Mouse (Mus musculus): Measurements from ENCODE around the gene Lage3. TPM values are rescaled to one million over a fixed set of nuclear protein-coding genes. Genes with fewer than 3 reads are reported as not detected.

Gene Lage3
- total RNA-seq, 2 experiments from 2014 or later = 16.0 to 53.3 TPM

Other genes with a start within 250 kb of the Lage3 start
- not detected in 2 replicates for gene Opn1mw, start 226.2 kb downstream of the Lage3 start, total RNA-seq (2015)
- not detected in 2 replicates for gene Opn1mw, start 226.2 kb downstream of the Lage3 start, total RNA-seq (2017)
- gene Mecp2, start 218.3 kb downstream of the Lage3 start, total RNA-seq (2015) = 15.2 and 16.4 TPM in 2 replicates
- 16.9 and 17.7 TPM in 2 replicates for gene Mecp2, start 218.3 kb downstream of the Lage3 start, total RNA-seq (2017)
- gene Tex28, start 185.8 kb downstream of the Lage3 start, total RNA-seq (2015) = not detected in 2 replicates
- gene Tex28, start 185.8 kb downstream of the Lage3 start, total RNA-seq (2017) = not detected in 2 replicates
- not detected in 2 replicates for gene Tktl1, start 176.4 kb downstream of the Lage3 start, total RNA-seq (2015)
- gene Tktl1, start 176.4 kb downstream of the Lage3 start, total RNA-seq (2017) = not detected in 2 replicates
- 614 and 619 TPM in 2 replicates for gene Flna, start 103.8 kb downstream of the Lage3 start, total RNA-seq (2015)
- gene Flna, start 103.8 kb downstream of the Lage3 start, total RNA-seq (2017) = 2,027 and 2,122 TPM in 2 replicates
- gene Emd, start 98.9 kb downstream of the Lage3 start, total RNA-seq (2015) = 89.4 and 95.2 TPM in 2 replicates
- gene Emd, start 98.9 kb downstream of the Lage3 start, total RNA-seq (2017) = 73.3 and 99.8 TPM in 2 replicates
- gene Rpl10, start 82.8 kb downstream of the Lage3 start, total RNA-seq (2015) = 2,650 and 3,055 TPM in 2 replicates
- 1,311 and 1,465 TPM in 2 replicates for gene Rpl10, start 82.8 kb downstream of the Lage3 start, total RNA-seq (2017)
- gene Taz, start 71.7 kb downstream of the Lage3 start, total RNA-seq (2015) = 45.2 and 49.3 TPM in 2 replicates
- gene Taz, start 71.7 kb downstream of the Lage3 start, total RNA-seq (2017) = 28.1 and 33.1 TPM in 2 replicates
- gene Dnase1l1, start 71.3 kb downstream of the Lage3 start, total RNA-seq (2015) = 105 and 116 TPM in 2 replicates
- 63.8 and 69.1 TPM in 2 replicates for gene Dnase1l1, start 71.3 kb downstream of the Lage3 start, total RNA-seq (2017)
- 229 and 231 TPM in 2 replicates for gene Atp6ap1, start 56.5 kb downstream of the Lage3 start, total RNA-seq (2015)
- gene Atp6ap1, start 56.5 kb downstream of the Lage3 start, total RNA-seq (2017) = 218 and 254 TPM in 2 replicates
- 133 and 170 TPM in 2 replicates for gene Gdi1, start 48.6 kb downstream of the Lage3 start, total RNA-seq (2015)
- 44.6 and 70.5 TPM in 2 replicates for gene Gdi1, start 48.6 kb downstream of the Lage3 start, total RNA-seq (2017)
- gene Fam50a, start 40.6 kb downstream of the Lage3 start, total RNA-seq (2015) = 43.2 and 51.5 TPM in 2 replicates
- gene Fam50a, start 40.6 kb downstream of the Lage3 start, total RNA-seq (2017) = 42.8 and 63.1 TPM in 2 replicates
- gene Plxna3, start 24.6 kb downstream of the Lage3 start, total RNA-seq (2015) = 0.09 and 0.50 TPM in 2 replicates
- 0.57 and 0.70 TPM in 2 replicates for gene Plxna3, start 24.6 kb downstream of the Lage3 start, total RNA-seq (2017)
- 27.0 and 32.0 TPM in 2 replicates for gene Ubl4a, start 19.6 kb upstream of the Lage3 start, total RNA-seq (2015)
- 11.5 and 13.1 TPM in 2 replicates for gene Ubl4a, start 19.6 kb upstream of the Lage3 start, total RNA-seq (2017)
- gene Slc10a3, start 19.7 kb upstream of the Lage3 start, total RNA-seq (2015) = 18.4 and 24.3 TPM in 2 replicates
- gene Slc10a3, start 19.7 kb upstream of the Lage3 start, total RNA-seq (2017) = 12.3 and 12.9 TPM in 2 replicates
- 13.5 and 14.6 TPM in 2 replicates for gene Fam3a, start 39.7 kb upstream of the Lage3 start, total RNA-seq (2015)
- gene Fam3a, start 39.7 kb upstream of the Lage3 start, total RNA-seq (2017) = 15.5 and 15.8 TPM in 2 replicates
- gene Ikbkg, start 39.7 kb upstream of the Lage3 start, total RNA-seq (2015) = 8.8 and 11.7 TPM in 2 replicates
- gene Ikbkg, start 39.7 kb upstream of the Lage3 start, total RNA-seq (2017) = 31.9 and 50.0 TPM in 2 replicates
- 384 and 417 TPM in 2 replicates for gene G6pdx, start 75.6 kb upstream of the Lage3 start, total RNA-seq (2015)
- gene G6pdx, start 75.6 kb upstream of the Lage3 start, total RNA-seq (2017) = 261 and 303 TPM in 2 replicates
- not detected in 2 replicates for gene Gm6880, start 127.8 kb upstream of the Lage3 start, total RNA-seq (2015)
- gene Gm6880, start 127.8 kb upstream of the Lage3 start, total RNA-seq (2017) = not detected in 2 replicates
- not detected in 2 replicates for gene Olfr1326-ps1, start 221.3 kb upstream of the Lage3 start, total RNA-seq (2015)
- not detected in 2 replicates for gene Olfr1326-ps1, start 221.3 kb upstream of the Lage3 start, total RNA-seq (2017)
- not detected in 2 replicates for gene Olfr1325, start 239.1 kb upstream of the Lage3 start, total RNA-seq (2015)
- gene Olfr1325, start 239.1 kb upstream of the Lage3 start, total RNA-seq (2017) = not detected in 2 replicates